Mouse (Mus musculus) intestine, embryonic 14.5 days (tissue): ENCODE measurements at regions not wholly inside any gene's neighbourhood (a gene's known extent, or its start where the extent isn't known, plus 50 kb on each side); places are given as distances from the start of the nearest gene placed in this dataset.
"Not testable (repeated sequence)": the region's sequence is repeated elsewhere in the genome, so short reads cannot be mapped to it uniquely, and the experiment has no call there.

Source experiments
- ATAC-seq: fragments of 200-750 bp; cut with Nextera tagmentation; replicated peaks from 2 replicates; pipeline ENCODE4 v1.8.0; 2017; ENCODE audit warnings: low read depth, moderate number of reproducible peaks, moderate TSS enrichment, moderate library complexity; ENCODE audit not compliant: low FRiP score, low TSS enrichment
- DNase-seq: peaks from one replicate; pipeline ENCODE4 v3.0.0-alpha.2; 2018; ENCODE audit warnings: low spot score
- H3K27ac ChIP-seq: fragments of 300-500 bp; sonication (generic); 2 replicates; pipeline ENCODE4 v1.5.1; 2014; ENCODE audit warnings: low read depth, mild to moderate bottlenecking, control low read depth
- H3K27me3 ChIP-seq: fragments of 300-500 bp; sonication (generic); replicated peaks from 2 replicates; pipeline ENCODE4 v1.6.1; 2014; ENCODE audit warnings: low read length, control low read depth; ENCODE audit not compliant: control insufficient read depth, insufficient read depth
- H3K36me3 ChIP-seq: fragments of 300-500 bp; sonication (generic); 2 replicates; pipeline ENCODE4 v1.6.1; 2014; ENCODE audit warnings: low read length, control low read depth; ENCODE audit not compliant: control insufficient read depth, insufficient read depth
- H3K4me1 ChIP-seq: fragments of 300-500 bp; sonication (generic); replicated peaks from 2 replicates; pipeline ENCODE4 v1.6.1; 2014; ENCODE audit warnings: low read length, control low read depth, mixed read lengths; ENCODE audit not compliant: control insufficient read depth, insufficient read depth
- H3K4me2 ChIP-seq: fragments of 300-500 bp; sonication (generic); 2 replicates; pipeline ENCODE4 v1.6.1; 2014; ENCODE audit warnings: low read length
- H3K4me3 ChIP-seq: fragments of 300-500 bp; sonication (generic); 2 replicates; pipeline ENCODE4 v1.5.1; 2014; ENCODE audit warnings: low read depth, low read length, control low read depth, mixed read lengths
- H3K9ac ChIP-seq: fragments of 300-500 bp; sonication (generic); 2 replicates; pipeline ENCODE4 v1.6.1; 2014; ENCODE audit warnings: mild to moderate bottlenecking, low read length
- H3K9me3 ChIP-seq: fragments of 300-500 bp; sonication (generic); 2 replicates; pipeline ENCODE4 v1.6.1; 2016; ENCODE audit warnings: low read length, control low read depth; ENCODE audit not compliant: control insufficient read depth
- WGBS: fragments of 180-500 bp; shearing (Covaris S2); extraction: QIAGEN DNeasy Blood & Tissue Kit; methylation state at CpG from one replicate; pipeline ENCODE4 v1.1.7; 2014; 5-methylcytosine and 5-hydroxymethylcytosine counted together

DNA sequence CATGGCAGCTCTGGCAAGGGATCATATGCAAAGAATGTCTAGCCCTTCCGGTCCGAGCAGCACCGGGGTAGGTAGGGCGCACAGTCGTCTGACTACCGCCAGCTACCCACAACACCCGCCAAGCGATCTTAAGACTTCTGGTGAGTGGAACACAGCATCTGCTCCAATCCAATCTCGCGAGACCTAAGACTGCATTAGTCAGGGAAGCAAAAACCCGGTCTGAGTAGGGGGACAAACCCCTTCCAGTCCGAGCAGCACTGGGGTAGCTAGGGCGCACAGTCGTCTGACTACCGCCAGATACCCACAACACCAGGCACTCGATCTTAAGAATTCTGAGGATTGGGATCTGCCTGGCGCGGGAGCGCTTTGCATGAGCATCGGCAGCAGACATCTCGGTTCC, 57.1 kb downstream of the Nap1l2 start:
- H3K4me2 ChIP-seq, DNase-seq, H3K9ac ChIP-seq, H3K27ac ChIP-seq, H3K9me3 ChIP-seq, ATAC-seq, H3K36me3 ChIP-seq, H3K27me3 ChIP-seq, H3K4me3 ChIP-seq, H3K4me1 ChIP-seq: not testable (repeated sequence)
- WGBS: 61% methylated on average over 17 of the region's 21 CpGs

GRCm38 (mm10) chrX:103109181-103109580, 77.3 kb downstream of the Nap1l2 start:
- no peaks in the 10 kb centered on the region for H3K36me3 ChIP-seq
- no peak overlapping the region for H3K4me3 ChIP-seq
- H3K4me2 ChIP-seq: no peak overlapping the region
- H3K27ac ChIP-seq: no peak overlapping the region
- no peak for ATAC-seq
- H3K9me3 ChIP-seq: no peaks in the 10 kb centered on the region
- no peak overlapping the region for H3K9ac ChIP-seq
- no peaks in the 10 kb centered on the region for H3K4me1 ChIP-seq
- WGBS: 29% methylated on average over 1 of the region's 1 CpGs
- DNase-seq: peak; percentile 49
- no peaks in the 10 kb centered on the region for H3K27me3 ChIP-seq

DNA sequence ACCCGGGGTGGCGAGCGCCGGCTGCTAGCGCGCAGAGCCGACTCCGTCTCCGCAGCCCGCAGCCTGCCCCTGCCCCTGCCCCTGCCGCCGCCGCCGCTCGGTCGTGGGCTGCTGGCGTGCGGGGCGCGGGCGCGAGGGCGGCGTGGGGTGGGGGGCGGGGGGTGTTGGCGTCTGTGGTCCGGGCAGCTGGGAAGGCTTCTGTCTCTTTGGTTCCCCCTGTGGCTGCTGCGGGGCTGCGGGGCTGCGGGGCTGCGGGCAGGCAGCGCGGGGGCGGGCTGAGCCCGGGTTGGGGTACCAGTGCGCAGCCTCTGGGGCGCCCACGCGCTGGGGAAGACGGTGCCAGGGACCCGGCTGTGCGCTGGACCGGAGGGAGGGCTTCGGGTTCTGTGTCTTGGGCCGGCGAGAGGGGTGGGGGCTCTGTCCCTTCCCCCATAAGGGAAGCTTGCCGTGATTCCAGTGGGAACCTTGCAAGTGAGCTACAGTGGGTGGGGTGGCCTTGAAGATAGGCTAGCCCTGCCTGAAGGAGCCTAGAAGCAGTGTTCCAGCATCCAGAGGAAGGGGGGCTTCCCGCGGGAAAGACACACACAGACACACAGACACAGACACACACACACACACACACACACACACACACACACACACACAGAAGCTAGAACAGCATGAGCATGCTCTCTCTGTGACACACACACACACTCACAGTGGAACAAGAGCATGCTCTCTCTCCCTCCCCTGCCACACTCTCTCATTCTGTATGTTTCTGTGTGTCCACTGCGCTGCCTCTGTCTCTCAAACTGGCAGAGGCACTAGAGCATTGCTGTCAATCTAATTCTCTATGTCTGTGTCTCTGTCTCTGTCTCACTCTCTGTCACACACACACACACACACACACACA, 118.5 kb downstream of the Nap1l2 start:
- H3K36me3 ChIP-seq, DNase-seq, H3K27ac ChIP-seq, H3K27me3 ChIP-seq, H3K4me2 ChIP-seq, H3K4me3 ChIP-seq, H3K9me3 ChIP-seq, H3K9ac ChIP-seq, H3K4me1 ChIP-seq: not testable (repeated sequence)
- no CpG with 5 or more reads among the region's 50 CpGs for whole genome bisulfite sequencing
- peak; percentile 70 for ATAC-seq

GRCm38 (mm10) chrX:103067107-103067506, 119.3 kb downstream of the Nap1l2 start:
- H3K4me1 ChIP-seq, H3K4me3 ChIP-seq, H3K9me3 ChIP-seq, DNase-seq, H3K4me2 ChIP-seq, H3K27me3 ChIP-seq, H3K36me3 ChIP-seq, H3K9ac ChIP-seq, H3K27ac ChIP-seq: not testable (repeated sequence)
- peak; percentile 40; the same call in 1 of the 2 replicates for ATAC-seq
- no CpG with 5 or more reads among the region's 45 CpGs for WGBS

- Histone ChIP-seq H3K9ac (peak overlapping the region; percentile 34), H3K27ac (peak overlapping the region; percentile 62; the same call in 1 of the 2 replicates), H3K9me3 (no peaks in the 10 kb centered on the region), H3K36me3 (no peaks in the 10 kb centered on the region), H3K27me3 (no peaks in the 10 kb centered on the region), H3K4me2 (peak overlapping the region; percentile 46), H3K4me1 (no peaks in the 10 kb centered on the region), H3K4me3 (peak overlapping the region; percentile 46)
- WGBS: 9% methylated on average over 19 of the region's 22 CpGs
- peak; percentile 77 for DNase-seq
- ATAC-seq: peak; percentile 64
Observed at GRCm38 (mm10) chrX:103026256-103027028, 98.3 kb downstream of the 1700018G05Rik start.

DNA sequence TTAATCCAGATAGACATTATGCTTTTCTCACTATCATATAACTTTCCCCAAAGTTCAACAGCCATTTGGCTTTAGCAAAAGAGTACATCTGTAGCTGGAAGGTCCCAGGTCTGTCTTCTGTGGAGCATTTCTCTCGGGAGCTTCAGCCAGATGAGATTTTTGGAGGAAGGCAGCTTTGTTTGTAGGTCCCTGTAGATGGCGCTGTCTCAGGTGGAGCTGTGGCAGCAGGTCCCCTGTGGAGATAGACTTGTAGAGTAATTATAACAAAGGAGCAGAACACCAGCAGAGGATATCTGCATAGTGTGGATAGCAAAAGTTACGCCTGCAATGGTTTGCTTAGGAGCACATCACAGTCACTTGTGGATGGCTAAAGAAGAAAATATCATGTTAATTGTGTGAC, 97.3 kb downstream of the 1700018G05Rik start:
- not testable (repeated sequence) for ATAC-seq, H3K4me3 ChIP-seq, H3K4me1 ChIP-seq, H3K36me3 ChIP-seq, H3K9me3 ChIP-seq, H3K27ac ChIP-seq, H3K27me3 ChIP-seq, H3K9ac ChIP-seq
- WGBS: 29% methylated on average over 3 of the region's 3 CpGs
- peak; percentile 49 for DNase-seq
- peak overlapping the region; percentile 46 for H3K4me2 ChIP-seq

DNA sequence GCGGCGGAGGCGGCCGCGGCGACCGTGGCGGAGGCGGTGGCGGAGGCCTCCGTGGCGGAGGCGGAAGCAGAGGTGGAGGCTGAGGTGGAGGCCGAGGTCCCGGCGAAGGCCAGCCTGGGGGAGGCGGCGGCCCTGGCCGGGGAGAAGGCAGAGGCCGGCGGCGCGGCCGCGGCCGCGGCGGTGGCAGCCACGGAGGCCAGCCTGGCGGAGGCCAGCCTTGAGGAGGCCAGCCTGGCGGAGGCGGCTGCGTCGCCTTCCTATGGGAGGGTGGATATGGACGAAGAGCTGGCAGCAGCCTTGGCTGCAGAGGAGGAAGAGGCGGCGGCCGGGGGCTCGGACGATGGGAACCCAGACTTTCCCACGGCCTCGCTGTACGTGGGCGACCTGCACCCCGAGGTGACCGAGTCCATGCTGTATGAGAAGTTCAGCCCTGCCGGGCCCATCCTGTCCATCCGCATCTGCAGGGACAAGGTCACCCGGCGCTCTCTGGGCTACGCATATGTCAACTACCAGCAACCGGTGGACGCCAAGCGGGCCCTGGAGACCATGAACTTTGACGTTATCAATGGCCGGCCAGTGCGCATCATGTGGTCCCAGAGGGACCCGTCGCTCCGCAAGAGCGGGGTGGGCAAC, 85.4 kb downstream of the 1700018G05Rik start:
- H3K4me3 ChIP-seq, H3K9me3 ChIP-seq, H3K27me3 ChIP-seq, DNase-seq, H3K4me2 ChIP-seq, H3K36me3 ChIP-seq, H3K27ac ChIP-seq, H3K4me1 ChIP-seq, H3K9ac ChIP-seq: not testable (repeated sequence)
- no CpG with 5 or more reads among the region's 61 CpGs for WGBS
- ATAC-seq: peak; percentile 49; the same call in 1 of the 2 replicates

GRCm38 (mm10) chrX:103012298-103013243, 84.4 kb downstream of the 1700018G05Rik start:
- H3K27me3 ChIP-seq, H3K4me1 ChIP-seq, H3K27ac ChIP-seq, H3K36me3 ChIP-seq, DNase-seq, H3K9me3 ChIP-seq, H3K4me3 ChIP-seq, H3K9ac ChIP-seq, H3K4me2 ChIP-seq: not testable (repeated sequence)
- peak; percentile 68 for ATAC-seq
- WGBS: no CpG with 5 or more reads among the region's 56 CpGs
